Mouse (Mus musculus) embryonic facial prominence, embryonic 13.5 days (tissue): ENCODE results near the gene Cbr1. TPM values are rescaled to one million over a fixed set of nuclear protein-coding genes. Genes with fewer than 3 reads are reported as not detected.

ENCODE experiments used
- ATAC-seq: fragments of 200-750 bp; cut with Nextera tagmentation; 2 replicates; pipeline ENCODE4 v1.8.0; 2017; ENCODE audit warnings: low read depth; ENCODE audit not compliant: insufficient number of reproducible peaks, insufficient read depth, low FRiP score, low TSS enrichment
- H3K27ac ChIP-seq: fragments of 300-500 bp; sonication (generic); 2 replicates; pipeline ENCODE4 v1.5.1; 2015; ENCODE audit warnings: moderate library complexity, mild to moderate bottlenecking, inconsistent platforms
- H3K27me3 ChIP-seq: fragments of 300-500 bp; sonication (generic); 2 replicates; pipeline ENCODE4 v1.6.1; 2015; ENCODE audit warnings: mild to moderate bottlenecking, inconsistent platforms
- H3K36me3 ChIP-seq: fragments of 300-500 bp; sonication (generic); 2 replicates; pipeline ENCODE4 v1.6.1; 2015; ENCODE audit warnings: mild to moderate bottlenecking, inconsistent platforms
- H3K4me1 ChIP-seq: fragments of 300-500 bp; sonication (generic); 2 replicates; pipeline ENCODE4 v1.6.1; 2015; ENCODE audit warnings: inconsistent platforms
- H3K4me2 ChIP-seq: fragments of 300-500 bp; sonication (generic); 2 replicates; pipeline ENCODE4 v1.6.1; 2015; ENCODE audit warnings: moderate library complexity, mild to moderate bottlenecking, inconsistent platforms
- H3K4me3 ChIP-seq: fragments of 300-500 bp; sonication (generic); 2 replicates; pipeline ENCODE4 v1.5.1; 2015; ENCODE audit warnings: mild to moderate bottlenecking, inconsistent platforms
- H3K9ac ChIP-seq: fragments of 300-500 bp; sonication (generic); 2 replicates; pipeline ENCODE4 v1.6.1; 2015; ENCODE audit warnings: mild to moderate bottlenecking, inconsistent platforms
- H3K9me3 ChIP-seq: fragments of 300-500 bp; sonication (generic); 2 replicates; pipeline ENCODE4 v1.6.1; 2016; ENCODE audit warnings: inconsistent platforms
- WGBS: fragments of 180-500 bp; shearing (Covaris S2); methylation state at CpG from one replicate; pipeline ENCODE4 v1.1.7; 2015; ENCODE audit warnings: mixed read lengths; 5-methylcytosine and 5-hydroxymethylcytosine counted together
- polyA plus RNA-seq: library from polyadenylated mRNA; unstranded; fragments of >200 nt; fragmentation: Nextera tagmentation; extraction: Ambion mirVana; gene quantifications from 2 replicates; pipeline ENCODE4 v1.2.1, GENCODE M21; 2015

Cbr1 gene
- polyA plus RNA-seq, 1 experiment from 2014 or later, result 126 TPM

GRCm38 (mm10) chr16:93585703-93586205 lies 19.9 kb upstream of the Cbr1 start:
- H3K36me3 ChIP-seq, result peaks cover 61% of the 10 kb centered on the region
- WGBS, result 89% methylated on average over 9 of the region's 9 CpGs
- no peaks in the 10 kb centered on the region for H3K27me3 ChIP-seq

GRCm38 (mm10) chr16:93586382-93586781 lies 19.3 kb upstream of the Cbr1 start:
- H3K9me3 ChIP-seq, result no peaks in the 10 kb centered on the region
- H3K4me1 ChIP-seq, result peaks cover 18% of the 10 kb centered on the region; the same call in 1 of the 2 replicates
- WGBS, result 70% methylated on average over 8 of the region's 8 CpGs
- H3K36me3 ChIP-seq, result peaks cover 67% of the 10 kb centered on the region
- no peak for ATAC-seq
- H3K4me3 ChIP-seq, result no peak overlapping the region
- H3K27me3 ChIP-seq, result no peaks in the 10 kb centered on the region
- H3K4me2 ChIP-seq, result no peak overlapping the region
- no peak overlapping the region for H3K27ac ChIP-seq
- H3K9ac ChIP-seq, result no peak overlapping the region

More at GRCm38 (mm10) chr16:93585703-93586205, 19.9 kb upstream of the Cbr1 start:
- ATAC-seq, result no peak
- Histone ChIP-seq H3K9ac (no peak overlapping the region), H3K4me1 (peaks cover 18% of the 10 kb centered on the region; the same call in 1 of the 2 replicates), H3K4me2 (no peak overlapping the region), H3K9me3 (no peaks in the 10 kb centered on the region), H3K4me3 (no peak overlapping the region), H3K27ac (no peak overlapping the region)

GRCm38 (mm10) chr16:93588281-93588680 lies 17.4 kb upstream of the Cbr1 start:
- H3K27ac ChIP-seq, result 0 out of 2 replicates have a peak overlapping the region, but pooled peaks have one; percentile 23
- no peaks in the 10 kb centered on the region for H3K27me3 ChIP-seq
- 49% methylated on average over 4 of the region's 4 CpGs for WGBS
- H3K4me3 ChIP-seq, result no peak overlapping the region
- peaks cover 18% of the 10 kb centered on the region; the same call in 1 of the 2 replicates for H3K4me1 ChIP-seq
- H3K4me2 ChIP-seq, result no peak overlapping the region
- peaks cover 75% of the 10 kb centered on the region for H3K36me3 ChIP-seq
- ATAC-seq, result no peak
- no peaks in the 10 kb centered on the region for H3K9me3 ChIP-seq
- no peak overlapping the region for H3K9ac ChIP-seq

GRCm38 (mm10) chr16:93590915-93591314 lies 14.7 kb upstream of the Cbr1 start:
- H3K4me2 ChIP-seq, result no peak overlapping the region
- H3K9me3 ChIP-seq, result no peaks in the 10 kb centered on the region
- no peak for ATAC-seq
- H3K4me1 ChIP-seq, result peaks cover 18% of the 10 kb centered on the region; the same call in 1 of the 2 replicates
- peaks cover 67% of the 10 kb centered on the region for H3K36me3 ChIP-seq
- H3K4me3 ChIP-seq, result no peak overlapping the region
- 94% methylated on average over 15 of the region's 15 CpGs for WGBS
- H3K27me3 ChIP-seq, result no peaks in the 10 kb centered on the region
- no peak overlapping the region for H3K9ac ChIP-seq
- no peak overlapping the region for H3K27ac ChIP-seq

- no peak overlapping the region for H3K4me2 ChIP-seq
- H3K9me3 ChIP-seq, result no peaks in the 10 kb centered on the region
- H3K27ac ChIP-seq, result no peak overlapping the region
- H3K36me3 ChIP-seq, result peaks cover 66% of the 10 kb centered on the region
- no peak overlapping the region for H3K9ac ChIP-seq
- H3K4me1 ChIP-seq, result peaks cover 18% of the 10 kb centered on the region; the same call in 1 of the 2 replicates
- no peaks in the 10 kb centered on the region for H3K27me3 ChIP-seq
- ATAC-seq, result no peak
- WGBS, result 91% methylated on average over 20 of the region's 20 CpGs
- no peak overlapping the region for H3K4me3 ChIP-seq
These were observed 13.9 kb upstream of the Cbr1 start for GRCm38 (mm10) chr16:93591450-93592430.

- ATAC-seq, result no peak
- no peak overlapping the region for H3K4me2 ChIP-seq
- peaks cover 68% of the 10 kb centered on the region for H3K36me3 ChIP-seq
- no peak overlapping the region for H3K27ac ChIP-seq
- no peak overlapping the region for H3K4me3 ChIP-seq
- no peaks in the 10 kb centered on the region for H3K9me3 ChIP-seq
- H3K9ac ChIP-seq, result no peak overlapping the region
- 94% methylated on average over 3 of the region's 3 CpGs for WGBS
- peaks cover 10% of the 10 kb centered on the region; the same call in 1 of the 2 replicates for H3K4me1 ChIP-seq
- no peaks in the 10 kb centered on the region for H3K27me3 ChIP-seq
These were observed 12.9 kb upstream of the Cbr1 start for GRCm38 (mm10) chr16:93592711-93593110.

- no peak overlapping the region for H3K4me3 ChIP-seq
- H3K27me3 ChIP-seq, result no peaks in the 10 kb centered on the region
- 0 out of 2 replicates have a peak, but pooled peaks cover 4% of the 10 kb centered on the region for H3K4me1 ChIP-seq
- H3K9ac ChIP-seq, result no peak overlapping the region
- no peak for ATAC-seq
- H3K36me3 ChIP-seq, result peaks cover 69% of the 10 kb centered on the region
- H3K4me2 ChIP-seq, result no peak overlapping the region
- 94% methylated on average over 8 of the region's 8 CpGs for WGBS
- no peak overlapping the region for H3K27ac ChIP-seq
- no peaks in the 10 kb centered on the region for H3K9me3 ChIP-seq
These were observed 12.2 kb upstream of the Cbr1 start for GRCm38 (mm10) chr16:93593406-93593805.

- Histone ChIP-seq H3K4me1 (no peaks in the 10 kb centered on the region), H3K4me3 (no peak overlapping the region), H3K27me3 (no peaks in the 10 kb centered on the region), H3K36me3 (peaks cover 72% of the 10 kb centered on the region), H3K27ac (no peak overlapping the region), H3K9me3 (no peaks in the 10 kb centered on the region), H3K4me2 (no peak overlapping the region), H3K9ac (no peak overlapping the region)
- 93% methylated on average over 10 of the region's 10 CpGs for WGBS
- ATAC-seq, result no peak
These were observed 11.2 kb upstream of the Cbr1 start for GRCm38 (mm10) chr16:93594448-93594847.

GRCm38 (mm10) chr16:93595766-93596165 lies 9.9 kb upstream of the Cbr1 start:
- Histone ChIP-seq H3K4me2 (no peak overlapping the region), H3K9ac (no peak overlapping the region), H3K4me1 (no peaks in the 10 kb centered on the region), H3K27me3 (no peaks in the 10 kb centered on the region), H3K36me3 (peaks cover 64% of the 10 kb centered on the region), H3K9me3 (no peaks in the 10 kb centered on the region), H3K4me3 (no peak overlapping the region), H3K27ac (no peak overlapping the region)
- no peak for ATAC-seq
- 92% methylated on average over 5 of the region's 5 CpGs for WGBS

GRCm38 (mm10) chr16:93596807-93597206 lies 8.8 kb upstream of the Cbr1 start:
- H3K4me2 ChIP-seq, result no peak overlapping the region
- peaks cover 58% of the 10 kb centered on the region for H3K36me3 ChIP-seq
- H3K27ac ChIP-seq, result no peak overlapping the region
- H3K9ac ChIP-seq, result no peak overlapping the region
- no peaks in the 10 kb centered on the region for H3K4me1 ChIP-seq
- no peaks in the 10 kb centered on the region for H3K27me3 ChIP-seq
- H3K4me3 ChIP-seq, result no peak overlapping the region
- 87% methylated on average over 7 of the region's 7 CpGs for WGBS
- no peaks in the 10 kb centered on the region for H3K9me3 ChIP-seq
- ATAC-seq, result no peak

- H3K27me3 ChIP-seq, result no peaks in the 10 kb centered on the region
- peaks cover 57% of the 10 kb centered on the region for H3K36me3 ChIP-seq
- no peak overlapping the region for H3K9ac ChIP-seq
- H3K4me1 ChIP-seq, result no peaks in the 10 kb centered on the region
- H3K4me3 ChIP-seq, result no peak overlapping the region
- H3K9me3 ChIP-seq, result no peaks in the 10 kb centered on the region
- no peak for ATAC-seq
- no peak overlapping the region for H3K27ac ChIP-seq
- WGBS, result 86% methylated on average over 9 of the region's 9 CpGs
- no peak overlapping the region for H3K4me2 ChIP-seq
These were observed 8.1 kb upstream of the Cbr1 start for GRCm38 (mm10) chr16:93597551-93597950.

- WGBS, result 82% methylated on average over 6 of the region's 6 CpGs
- Histone ChIP-seq H3K4me2 (no peak overlapping the region), H3K36me3 (peaks cover 43% of the 10 kb centered on the region), H3K9me3 (no peaks in the 10 kb centered on the region), H3K9ac (no peak overlapping the region), H3K27me3 (no peaks in the 10 kb centered on the region), H3K4me3 (no peak overlapping the region), H3K27ac (no peak overlapping the region), H3K4me1 (peaks cover 5% of the 10 kb centered on the region)
- ATAC-seq, result no peak
These were observed 6.2 kb upstream of the Cbr1 start for GRCm38 (mm10) chr16:93599461-93599860.
